Mouse (Mus musculus): Measurements from ENCODE around the gene Ccdc120. TPM values are rescaled to one million over a fixed set of nuclear protein-coding genes. Genes with fewer than 3 reads are reported as not detected.
"Not testable (repeated sequence)": the region's sequence is repeated elsewhere in the genome, so short reads cannot be mapped to it uniquely, and the experiment has no call there.

Ccdc120 gene
- polyA plus RNA-seq, 1 experiment from 2014 or later = 11.7 TPM

DNA sequence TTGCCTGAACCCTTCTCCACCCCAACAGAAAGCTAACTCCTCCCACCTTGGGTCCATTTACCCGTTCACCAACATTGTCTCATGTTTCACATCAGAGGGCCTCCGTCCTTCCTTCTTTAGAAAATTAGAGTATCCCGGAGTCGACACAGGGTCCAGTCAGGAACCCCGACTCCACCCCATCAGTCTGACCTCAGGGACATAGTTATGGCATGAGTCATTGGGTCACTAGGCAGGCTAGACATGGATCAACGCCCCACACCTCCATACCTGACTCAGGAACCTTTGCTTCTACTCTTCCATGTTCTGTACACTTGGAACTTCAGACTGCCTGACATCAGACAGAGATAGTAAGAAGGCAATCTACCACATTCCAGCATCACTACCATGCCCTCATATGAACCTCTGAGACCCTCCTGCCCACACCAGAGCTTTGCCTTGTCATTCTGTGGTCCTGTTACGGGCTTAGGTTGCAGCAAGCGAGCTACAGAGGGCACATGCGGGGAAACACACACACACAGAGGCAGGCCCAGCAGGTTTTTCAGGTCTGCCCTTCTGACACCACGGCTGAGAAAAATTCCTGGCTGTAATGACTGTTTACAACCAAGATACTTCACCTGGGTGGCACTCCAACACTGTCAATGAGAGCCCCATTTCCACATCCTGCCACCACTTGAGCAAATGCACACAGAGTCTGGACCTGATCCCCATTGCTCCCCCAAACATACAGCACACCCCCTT is 10.5 kb downstream of the Ccdc120 start:
- no peak for DNase-seq (ENCODE audit: low spot score)
- WGBS = 50% methylated on average over 10 of the region's 10 CpGs
- no peaks in the 10 kb centered on the region for H3K27me3 ChIP-seq (ENCODE audit: insufficient read depth, poor library complexity, severe bottlenecking)
- peaks cover 5% of the 10 kb centered on the region for H3K36me3 ChIP-seq
- H3K4me3 ChIP-seq = no peak overlapping the region
- H3K4me1 ChIP-seq = peaks cover 5% of the 10 kb centered on the region; the same call in 1 of the 2 replicates
- no peak overlapping the region for H3K27ac ChIP-seq
- no peaks in the 10 kb centered on the region for H3K9me3 ChIP-seq

- Histone ChIP-seq H3K27me3 (ENCODE audit: insufficient read depth, poor library complexity, severe bottlenecking) (no peaks in the 10 kb centered on the region), H3K9me3 (no peaks in the 10 kb centered on the region), H3K4me3 (no peak overlapping the region), H3K4me1 (peaks cover 5% of the 10 kb centered on the region; the same call in 1 of the 2 replicates), H3K27ac (no peak overlapping the region), H3K36me3 (peaks cover 5% of the 10 kb centered on the region)
- 66% methylated on average over 14 of the region's 14 CpGs for WGBS
- no peak for DNase-seq (ENCODE audit: low spot score)
Measured at GRCm38 (mm10) chrX:7739336-7740081, 11.2 kb downstream of the Ccdc120 start.

GRCm38 (mm10) chrX:7733571-7734156 is 17.0 kb downstream of the Ccdc120 start:
- Histone ChIP-seq H3K36me3 (peaks cover 5% of the 10 kb centered on the region), H3K9me3 (no peaks in the 10 kb centered on the region), H3K4me3 (peak overlapping the region; percentile 27; the same call in 1 of the 2 replicates), H3K4me1 (0 out of 2 replicates have a peak, but pooled peaks cover 5% of the 10 kb centered on the region), H3K27ac (0 out of 2 replicates have a peak overlapping the region, but pooled peaks have one; percentile 29), H3K27me3 (ENCODE audit: insufficient read depth, poor library complexity, severe bottlenecking) (no peaks in the 10 kb centered on the region)
- no peak for DNase-seq (ENCODE audit: low spot score)
- 26% methylated on average over 26 of the region's 26 CpGs for WGBS

DNA sequence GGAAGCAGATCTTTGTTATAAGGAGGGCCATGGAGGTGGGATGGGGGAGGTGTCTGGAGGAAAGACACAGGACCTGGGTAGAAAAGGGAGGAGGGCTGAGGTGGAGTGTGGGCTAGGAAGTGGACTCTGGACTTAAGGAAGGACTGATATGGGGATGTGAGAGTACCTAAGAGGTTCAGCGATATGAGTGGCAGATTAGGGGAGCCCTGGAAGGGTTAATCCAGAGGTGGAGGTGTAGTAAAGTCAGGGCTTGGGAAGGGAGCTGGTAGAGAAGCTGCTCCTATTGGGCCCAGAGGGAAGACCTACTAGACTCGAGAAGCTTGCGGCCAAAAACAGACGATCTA is 21.8 kb downstream of the Ccdc120 start:
- 31% methylated on average over 4 of the region's 4 CpGs for WGBS
- peak overlapping the region; percentile 59 for H3K4me3 ChIP-seq
- peaks cover 28% of the 10 kb centered on the region for H3K36me3 ChIP-seq
- 0 out of 2 replicates have a peak, but pooled peaks cover 5% of the 10 kb centered on the region for H3K4me1 ChIP-seq
- H3K27me3 ChIP-seq (ENCODE audit: insufficient read depth, poor library complexity, severe bottlenecking) = no peaks in the 10 kb centered on the region
- H3K27ac ChIP-seq = peak overlapping the region; percentile 77
- H3K9me3 ChIP-seq = no peaks in the 10 kb centered on the region
- no peak for DNase-seq (ENCODE audit: low spot score)

- Histone ChIP-seq H3K4me3 (peak within 1 kb of the TSS; percentile 59), H3K4me1 (0 out of 2 replicates have a peak, but pooled peaks cover 5% of the 10 kb centered on the region), H3K36me3 (peaks cover 29% of the 10 kb centered on the region), H3K27ac (peak within 1 kb of the TSS; percentile 77), H3K9me3 (no peaks in the 10 kb centered on the region), H3K27me3 (ENCODE audit: insufficient read depth, poor library complexity, severe bottlenecking) (no peaks in the 10 kb centered on the region)
- WGBS = 13% methylated on average over 42 of the region's 42 CpGs
- peak; percentile 95 for DNase-seq (ENCODE audit: low spot score)
Measured at GRCm38 (mm10) chrX:7728215-7728921, 22.3 kb downstream of the Ccdc120 start, which contains the start of gene Praf2. Gene Praf2, plus strand, starts transcription at chrX:7728439.

GRCm38 (mm10) chrX:7727176-7727575 is 23.5 kb downstream of the Ccdc120 start:
- DNase-seq (ENCODE audit: low spot score) = no peak
- Histone ChIP-seq H3K27ac (no peak overlapping the region), H3K36me3 (peaks cover 29% of the 10 kb centered on the region), H3K27me3 (ENCODE audit: insufficient read depth, poor library complexity, severe bottlenecking) (no peaks in the 10 kb centered on the region), H3K4me3 (no peak overlapping the region), H3K4me1 (peaks cover 7% of the 10 kb centered on the region; the same call in 1 of the 2 replicates), H3K9me3 (no peaks in the 10 kb centered on the region)
- WGBS = 84% methylated on average over 13 of the region's 13 CpGs

DNA sequence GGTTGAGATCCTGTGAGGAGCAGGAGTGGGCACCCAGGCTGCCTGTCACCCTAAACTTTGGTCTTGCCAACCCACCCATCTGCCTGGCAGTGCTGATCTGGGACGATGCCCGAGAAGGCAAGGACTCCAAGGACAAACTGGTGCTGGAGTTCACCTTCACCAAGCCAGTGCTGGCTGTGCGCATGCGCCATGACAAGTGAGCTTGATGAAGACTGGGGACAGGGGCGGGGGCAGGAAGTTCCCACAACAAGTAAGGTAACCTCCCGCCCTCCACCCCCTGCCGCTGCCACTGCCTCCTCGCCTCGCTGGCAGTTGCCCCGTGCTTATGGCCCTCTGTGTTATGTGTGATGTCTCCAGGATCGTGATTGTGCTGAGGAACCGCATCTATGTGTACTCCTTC is 24.9 kb downstream of the Ccdc120 start:
- H3K4me3 ChIP-seq = no peak overlapping the region
- no peaks in the 10 kb centered on the region for H3K27me3 ChIP-seq (ENCODE audit: insufficient read depth, poor library complexity, severe bottlenecking)
- no peak for DNase-seq (ENCODE audit: low spot score)
- H3K27ac ChIP-seq = no peak overlapping the region
- peaks cover 7% of the 10 kb centered on the region; the same call in 1 of the 2 replicates for H3K4me1 ChIP-seq
- H3K9me3 ChIP-seq = no peaks in the 10 kb centered on the region
- H3K36me3 ChIP-seq = peaks cover 29% of the 10 kb centered on the region
- WGBS = 84% methylated on average over 12 of the region's 12 CpGs

DNA sequence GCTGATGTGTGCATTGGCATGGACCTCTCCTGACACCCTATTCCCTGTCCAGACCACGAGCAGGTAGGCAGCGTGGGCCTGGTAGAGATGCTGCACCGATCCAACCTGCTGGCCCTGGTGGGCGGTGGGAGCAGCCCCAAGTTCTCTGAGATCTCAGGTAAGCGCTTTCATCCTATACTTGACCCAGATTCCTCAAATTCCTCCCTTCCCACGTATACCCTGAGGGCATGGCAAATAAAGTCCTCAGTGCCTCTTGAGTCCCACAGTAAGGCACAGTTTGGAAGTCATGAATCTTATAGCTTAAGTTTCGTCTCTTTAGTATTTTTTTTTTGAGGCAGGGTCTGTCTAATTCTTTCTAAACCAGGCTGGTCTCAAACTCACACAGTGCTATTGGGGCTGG is 26.6 kb downstream of the Ccdc120 start:
- H3K27ac ChIP-seq = no peak overlapping the region
- DNase-seq (ENCODE audit: low spot score) = no peak
- peaks cover 29% of the 10 kb centered on the region for H3K36me3 ChIP-seq
- H3K27me3 ChIP-seq (ENCODE audit: insufficient read depth, poor library complexity, severe bottlenecking) = no peaks in the 10 kb centered on the region
- 79% methylated on average over 7 of the region's 7 CpGs for WGBS
- no peak overlapping the region for H3K4me3 ChIP-seq
- no peaks in the 10 kb centered on the region for H3K9me3 ChIP-seq
- peaks cover 6% of the 10 kb centered on the region; the same call in 1 of the 2 replicates for H3K4me1 ChIP-seq

DNA sequence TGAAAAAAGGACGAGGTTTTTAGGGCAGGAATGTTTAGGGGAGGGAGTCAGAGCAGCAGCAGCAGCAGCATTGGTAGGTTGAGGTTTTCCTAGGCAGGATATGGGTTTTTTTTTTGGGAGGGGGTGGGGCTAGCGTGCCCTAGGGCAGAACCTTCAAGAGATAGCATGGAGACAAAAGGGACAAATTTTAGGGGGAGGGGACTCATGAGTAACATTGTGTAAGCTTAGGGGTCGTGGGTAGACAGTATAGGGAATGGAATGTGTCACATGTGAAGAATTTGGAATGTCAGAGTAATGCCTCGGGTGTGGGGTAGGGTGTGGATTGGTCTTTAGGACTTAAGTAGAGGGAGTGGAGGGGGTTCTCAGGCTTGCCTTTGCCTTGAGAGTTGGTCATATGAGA is 28.0 kb downstream of the Ccdc120 start:
- H3K27ac ChIP-seq = 0 out of 2 replicates have a peak overlapping the region, but pooled peaks have one; percentile 93
- no peaks in the 10 kb centered on the region for H3K9me3 ChIP-seq
- peak overlapping the region; percentile 70 for H3K4me3 ChIP-seq
- peaks cover 29% of the 10 kb centered on the region for H3K36me3 ChIP-seq
- WGBS = 22% methylated on average over 4 of the region's 4 CpGs
- no peaks in the 10 kb centered on the region for H3K27me3 ChIP-seq (ENCODE audit: insufficient read depth, poor library complexity, severe bottlenecking)
- no peak for DNase-seq (ENCODE audit: low spot score)
- peaks cover 3% of the 10 kb centered on the region; the same call in 1 of the 2 replicates for H3K4me1 ChIP-seq

DNA sequence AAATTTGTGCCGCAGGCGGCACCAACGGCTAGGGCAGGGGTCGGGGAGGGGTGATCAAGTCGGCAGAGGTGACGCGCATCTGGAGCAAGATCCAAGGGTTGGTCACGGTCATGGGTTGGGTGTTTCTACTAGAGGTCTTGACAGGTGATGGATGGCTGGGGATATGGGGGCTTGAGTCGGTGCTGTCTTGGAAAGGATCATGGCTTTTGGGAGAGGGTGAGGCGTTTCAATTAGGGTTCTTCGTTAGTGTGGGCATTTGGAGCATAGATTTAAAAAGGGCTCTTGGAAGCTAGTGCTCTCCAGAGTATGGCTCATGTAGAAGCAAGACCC is 28.5 kb downstream of the Ccdc120 start:
- Histone ChIP-seq H3K27me3 (ENCODE audit: insufficient read depth, poor library complexity, severe bottlenecking) (no peaks in the 10 kb centered on the region), H3K4me1 (peaks cover 3% of the 10 kb centered on the region; the same call in 1 of the 2 replicates), H3K9me3 (no peaks in the 10 kb centered on the region), H3K4me3 (peak overlapping the region; percentile 70), H3K27ac (peak overlapping the region; percentile 93), H3K36me3 (peaks cover 29% of the 10 kb centered on the region)
- 18% methylated on average over 11 of the region's 11 CpGs for WGBS
- DNase-seq (ENCODE audit: low spot score) = no peak

- peaks cover 23% of the 10 kb centered on the region for H3K36me3 ChIP-seq
- peak within 1 kb of the TSS; percentile 93 for H3K27ac ChIP-seq
- no peaks in the 10 kb centered on the region for H3K27me3 ChIP-seq (ENCODE audit: insufficient read depth, poor library complexity, severe bottlenecking)
- peak within 1 kb of the TSS; percentile 70 for H3K4me3 ChIP-seq
- H3K4me1 ChIP-seq = peaks cover 3% of the 10 kb centered on the region; the same call in 1 of the 2 replicates
- DNase-seq (ENCODE audit: low spot score) = peak; percentile 89
- WGBS = 20% methylated on average over 22 of the region's 22 CpGs
- no peaks in the 10 kb centered on the region for H3K9me3 ChIP-seq
Measured at GRCm38 (mm10) chrX:7721514-7722281, 29.0 kb downstream of the Ccdc120 start, which contains the start of gene Gm45208. Gene Gm45208, plus strand, starts transcription at chrX:7722245.

DNA sequence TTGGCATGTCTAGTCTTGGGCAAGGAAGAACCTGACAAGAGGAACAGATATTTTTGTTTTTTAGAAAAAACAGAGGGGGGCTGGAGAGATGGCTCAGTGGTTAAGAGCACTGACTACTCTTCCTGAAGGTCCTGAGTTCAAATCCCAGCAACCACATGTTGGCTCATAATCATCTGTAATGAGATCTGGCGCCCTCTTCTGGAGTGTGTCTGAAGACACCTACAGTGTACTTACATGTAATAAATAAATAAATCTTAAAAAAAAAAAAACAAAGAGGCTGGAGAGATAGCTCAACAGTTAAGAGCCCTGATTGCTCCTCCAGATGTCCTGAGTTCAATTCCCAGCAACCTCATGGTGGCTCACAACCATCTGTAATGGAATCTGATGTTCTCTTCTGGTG is 34.6 kb downstream of the Ccdc120 start:
- WGBS = 29% methylated on average over 1 of the region's 1 CpGs
- H3K9me3 ChIP-seq; H3K4me1 ChIP-seq; H3K36me3 ChIP-seq; H3K4me3 ChIP-seq; H3K27me3 ChIP-seq (ENCODE audit: insufficient read depth, poor library complexity, severe bottlenecking); H3K27ac ChIP-seq; DNase-seq (ENCODE audit: low spot score): not testable (repeated sequence)

Data from heart, embryonic 10.5 days (tissue).